Mouse (Mus musculus) kidney, postnatal 36 days (tissue): ENCODE data around the gene Rpl35a.
"Not testable (repeated sequence)": the region's sequence is repeated elsewhere in the genome, so short reads cannot be mapped to it uniquely, and the experiment has no call there.

Experiments used
- DNase-seq, 2 experiments: peaks; one replicate each; pipeline ENCODE4 v3.0.0; 2021 to 2022; ENCODE audit warnings: mixed read lengths in 2 of 2

Rpl35a gene

DNA sequence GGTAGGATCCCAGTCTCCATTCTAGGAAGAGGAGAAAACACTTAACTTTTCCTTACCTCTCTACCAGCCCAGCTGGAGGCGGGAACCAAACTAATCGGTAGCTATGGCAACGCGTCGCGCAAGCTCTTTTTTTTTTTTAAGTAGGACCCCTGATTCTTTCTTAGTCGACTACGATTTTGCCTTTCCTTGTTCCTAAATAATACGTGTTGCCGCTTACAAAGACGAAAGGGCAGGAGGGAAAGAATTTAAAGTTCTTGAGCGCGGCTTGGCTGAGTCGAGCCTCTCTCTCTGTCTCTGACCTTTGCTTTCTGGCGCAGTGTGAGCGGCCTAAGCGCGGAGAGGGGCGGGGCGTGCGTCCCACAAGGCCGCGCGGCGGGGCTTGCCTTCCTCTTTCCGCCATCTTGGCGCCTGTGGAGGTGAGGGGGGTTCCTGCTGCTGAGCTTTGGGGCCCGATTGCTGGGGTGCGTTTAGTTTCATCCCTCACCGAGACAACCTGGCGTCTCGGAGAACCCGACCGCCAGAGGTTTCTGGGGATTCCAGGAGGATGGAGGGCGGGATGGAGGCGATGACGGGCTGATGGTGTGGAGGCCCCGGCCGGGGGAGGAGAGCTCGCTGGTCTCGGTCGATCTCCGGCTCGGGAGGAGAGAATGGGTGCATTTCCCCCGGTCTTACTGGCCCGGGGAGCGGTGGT, at the start of gene Rpl35a, which contains the start of gene Iqcg:
TSS of gene Rpl35a (plus strand) at position 359 of the 691 bp plus-strand sequence.
TSS of gene Iqcg (minus strand) at position 124 of the 691 bp plus-strand sequence.
- peak; percentile 90 to 95 for DNase-seq

GRCm38 (mm10) chr16:33006888-33007287, 49.4 kb upstream of the Rpl35a start:
- DNase-seq = no peak

- DNase-seq = peak; percentile 58 to 64
Observed at GRCm38 (mm10) chr16:33007436-33007835, 48.8 kb upstream of the Rpl35a start.

DNA sequence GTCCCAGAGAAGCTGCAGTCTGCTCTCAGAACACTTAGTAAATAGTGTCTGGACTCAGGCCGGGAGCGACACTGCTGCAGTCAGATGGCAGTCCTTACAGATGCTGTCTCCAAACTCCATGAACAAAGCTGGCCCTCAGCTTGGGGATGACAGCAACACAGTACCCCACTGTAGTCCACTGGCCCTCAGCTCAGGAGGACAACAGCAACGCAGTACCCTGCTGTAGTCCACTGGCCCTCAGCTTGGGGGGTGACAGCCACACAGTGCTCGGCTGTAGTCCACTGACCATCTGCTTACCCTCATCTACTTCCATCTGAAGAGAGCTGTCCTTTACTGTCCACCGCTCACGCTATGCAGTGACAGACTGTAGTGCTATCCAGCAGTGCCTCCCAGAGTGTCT, 46.1 kb upstream of the Rpl35a start:
- no peak for DNase-seq

DNA sequence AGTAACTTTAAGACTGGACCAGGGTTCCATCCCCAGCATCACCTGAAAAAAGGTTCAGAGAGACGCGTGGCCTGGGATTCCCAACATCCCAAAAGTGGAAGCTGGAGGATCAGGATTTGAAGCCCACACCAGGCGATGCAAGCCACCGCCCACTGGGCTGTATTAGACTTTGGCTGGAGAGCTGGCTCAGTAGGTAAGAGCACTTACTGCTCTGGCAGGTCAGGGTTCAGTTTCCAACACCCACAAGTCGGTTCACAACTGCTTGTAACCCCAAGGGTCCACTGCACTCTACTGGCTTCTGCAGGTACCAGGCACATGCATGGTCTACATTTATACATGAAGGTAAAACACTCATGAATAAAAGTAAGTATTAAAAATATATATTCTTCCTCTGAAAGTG, 42.5 kb upstream of the Rpl35a start:
- peak; percentile 55 to 63 for DNase-seq

DNA sequence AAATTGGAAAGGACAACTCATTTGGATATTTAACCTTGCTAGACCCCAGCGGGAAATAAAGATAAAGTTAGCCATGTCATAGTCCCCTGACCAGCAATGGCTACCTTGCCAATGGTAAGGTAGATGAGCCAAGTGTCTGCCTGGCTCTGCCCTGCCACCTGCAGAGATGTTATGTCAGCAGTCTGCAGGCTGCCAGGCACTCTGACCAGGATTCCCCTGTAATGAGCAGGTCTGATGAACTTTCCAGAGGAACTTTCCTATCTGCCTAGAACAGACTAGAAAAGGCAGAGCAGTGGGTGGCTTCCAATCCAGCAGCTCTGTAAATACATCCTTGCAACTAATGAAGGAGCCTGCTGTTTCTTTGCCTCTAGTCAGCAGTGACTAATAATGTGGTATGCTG, 41.3 kb upstream of the Rpl35a start:
- DNase-seq = peak; percentile 70 to 73

DNA sequence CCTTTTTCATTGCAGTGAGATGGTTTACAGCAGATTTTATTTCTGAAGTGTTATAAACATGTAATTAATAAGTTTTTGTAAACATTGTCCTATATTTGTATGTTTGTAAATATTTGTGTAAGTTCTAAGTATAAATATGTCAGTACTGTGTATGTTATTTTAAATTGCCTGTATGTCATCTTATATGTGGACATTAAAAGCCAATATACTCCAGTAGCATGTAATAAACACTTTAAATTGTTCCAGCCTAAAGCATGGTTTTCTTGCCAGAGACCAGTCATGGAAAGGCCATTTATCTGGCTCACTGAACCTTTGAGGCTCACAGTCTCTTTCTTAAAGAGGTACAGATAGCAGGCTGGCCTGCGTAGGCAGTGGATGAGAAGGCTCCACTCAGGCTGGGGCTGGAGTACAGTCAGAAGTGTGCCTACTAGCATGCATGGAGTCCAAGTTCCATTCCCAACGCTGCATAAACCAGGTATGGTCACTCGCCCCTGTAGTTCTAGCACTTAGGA, 40.8 kb upstream of the Rpl35a start:
- no peak for DNase-seq

DNA sequence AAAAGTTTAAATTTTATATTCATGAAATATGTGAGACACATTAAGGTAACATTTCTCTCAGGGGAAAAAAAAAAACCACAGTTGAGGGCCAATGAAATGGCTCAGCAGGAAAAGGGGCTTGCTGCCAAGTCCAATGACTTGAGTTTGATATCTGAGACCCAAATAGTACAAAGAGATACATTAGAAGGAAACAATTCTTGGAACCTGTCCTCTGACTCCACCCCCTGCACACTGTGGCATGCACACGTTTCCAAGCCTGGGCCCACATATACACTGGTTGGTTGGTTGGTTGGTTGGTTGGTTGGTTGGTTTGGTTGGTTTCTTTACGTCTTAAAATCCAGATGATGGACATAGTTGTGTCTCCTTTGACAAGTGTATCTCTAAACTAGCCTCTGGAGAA, 40.3 kb upstream of the Rpl35a start:
- no peak for DNase-seq

GRCm38 (mm10) chr16:33017677-33018349, 38.4 kb upstream of the Rpl35a start:
- DNase-seq = no peak

- peak; percentile 72 for DNase-seq
Observed at GRCm38 (mm10) chr16:33019117-33019770, 37.0 kb upstream of the Rpl35a start.

- DNase-seq = peak; percentile 48 to 76
Observed at GRCm38 (mm10) chr16:33021381-33021780, 34.9 kb upstream of the Rpl35a start.

DNA sequence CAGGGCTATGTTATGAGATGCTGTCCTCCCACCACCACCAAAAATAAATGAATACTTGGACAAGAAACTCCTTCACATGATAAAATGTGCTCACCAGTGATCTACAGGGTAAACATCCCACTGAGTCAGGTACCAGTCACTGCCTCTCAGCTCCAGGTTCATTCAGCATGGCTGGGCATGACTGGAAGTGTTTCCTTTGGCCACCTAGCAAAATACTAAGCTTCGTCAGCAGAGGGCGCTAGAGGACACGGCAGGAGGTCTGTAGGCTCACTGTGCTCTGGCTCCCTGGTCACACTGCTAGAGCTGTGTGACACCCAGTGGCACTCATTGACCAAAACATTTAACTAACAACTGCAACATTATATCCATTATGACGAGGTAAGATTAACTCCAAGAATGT, 32.5 kb upstream of the Rpl35a start:
- DNase-seq = peak; percentile 88 to 95

GRCm38 (mm10) chr16:33024456-33025104, 31.7 kb upstream of the Rpl35a start:
- no peak for DNase-seq

DNA sequence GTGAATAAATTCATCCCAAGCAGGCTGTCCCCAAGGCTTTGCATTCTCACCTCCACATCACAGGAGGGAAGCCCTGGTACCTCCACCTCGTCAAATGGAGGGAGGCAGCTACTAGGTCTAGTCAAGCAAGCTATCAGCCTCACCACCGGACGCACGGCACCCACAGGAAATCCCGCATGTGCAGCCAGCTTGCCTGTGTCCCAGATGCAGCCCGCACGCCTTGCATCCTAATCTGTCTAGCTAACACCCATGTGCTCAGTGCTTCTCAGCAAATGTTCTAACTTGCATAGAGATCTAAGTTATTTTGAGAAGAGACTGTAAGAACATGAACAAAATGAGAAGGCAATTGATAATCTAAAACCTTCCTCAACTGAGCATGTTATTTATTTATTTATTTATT, 29.9 kb upstream of the Rpl35a start:
- no peak for DNase-seq

DNA sequence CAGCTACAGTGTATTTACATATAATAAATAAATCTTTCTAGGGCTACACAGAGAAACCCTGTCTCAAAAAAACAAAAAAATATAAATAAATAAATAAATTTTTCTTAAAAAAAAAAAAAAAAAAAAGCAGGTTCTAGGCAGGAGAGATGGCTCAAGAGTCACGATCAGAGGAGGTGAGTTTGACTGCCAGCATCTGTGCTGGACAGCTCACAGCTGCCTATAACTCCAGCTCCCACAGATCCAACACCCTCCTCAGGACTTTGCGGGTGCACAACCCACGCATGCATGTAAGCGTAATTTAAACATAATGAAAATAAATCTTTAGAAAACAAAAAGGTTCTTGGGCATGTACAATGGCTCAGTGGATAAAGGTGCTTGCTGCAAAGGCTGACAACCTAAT, 20.2 kb upstream of the Rpl35a start:
- no peak for DNase-seq

GRCm38 (mm10) chr16:33042682-33043081, 13.6 kb upstream of the Rpl35a start:
- DNase-seq = no peak

GRCm38 (mm10) chr16:33043268-33043667, 13.0 kb upstream of the Rpl35a start:
- no peak for DNase-seq

DNA sequence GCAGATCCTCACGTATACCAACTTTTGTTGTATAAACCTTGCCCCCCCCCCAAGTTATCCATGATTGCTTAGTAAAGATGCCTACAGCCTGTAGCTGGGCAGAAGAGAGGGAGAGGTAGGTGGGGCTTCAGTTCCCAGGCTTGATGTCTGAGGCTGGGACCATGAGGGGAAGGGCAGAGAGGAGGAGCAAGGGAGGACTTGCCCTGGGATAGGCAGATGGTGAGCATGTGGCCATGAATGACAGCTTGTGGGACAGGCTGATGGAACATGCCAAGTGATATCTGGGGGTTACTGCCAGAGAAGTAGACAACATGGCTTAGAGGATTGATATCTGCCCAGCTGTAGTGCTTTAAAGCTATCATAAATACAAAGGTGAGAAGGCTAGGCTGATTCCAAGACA, 8.2 kb upstream of the Rpl35a start:
- no peak for DNase-seq

GRCm38 (mm10) chr16:33048686-33049085, 7.6 kb upstream of the Rpl35a start:
- no peak for DNase-seq

GRCm38 (mm10) chr16:33049809-33050208, 6.4 kb upstream of the Rpl35a start:
- no peak for DNase-seq

- DNase-seq = no peak
Observed at GRCm38 (mm10) chr16:33053141-33053540, 3.1 kb upstream of the Rpl35a start.

GRCm38 (mm10) chr16:33054927-33055326, 1.3 kb upstream of the Rpl35a start:
- not testable (repeated sequence) for DNase-seq

DNA sequence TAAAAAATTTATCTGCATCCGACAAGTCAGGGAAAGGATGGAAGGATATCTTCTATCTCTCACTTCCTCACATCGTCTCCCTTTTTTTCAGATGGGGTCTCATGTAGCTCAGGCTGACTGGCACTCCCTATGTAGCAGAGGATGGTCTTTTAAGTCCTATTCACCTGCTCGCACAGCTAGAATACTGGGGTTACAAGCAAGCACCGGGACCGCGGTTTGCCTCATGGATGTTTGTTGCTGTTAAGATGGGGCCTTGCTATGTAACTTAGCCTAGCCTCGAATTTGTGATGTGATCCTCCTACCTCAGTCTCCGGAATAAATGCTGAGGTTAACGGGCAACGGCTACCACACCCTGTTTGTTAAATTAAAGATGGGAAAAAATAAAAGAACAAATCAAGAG, 598 bp upstream of the Rpl35a start:
- no peak for DNase-seq
